Mouse (Mus musculus) forebrain, embryonic 12.5 days (tissue): Measurements from ENCODE around the gene Dgkg. TPM values are rescaled to one million over a fixed set of nuclear protein-coding genes. Genes with fewer than 3 reads are reported as not detected.

Experiments used
- ATAC-seq: fragments of 200-750 bp; cut with Nextera tagmentation; 2 replicates; pipeline ENCODE4 v1.8.0; 2017; ENCODE audit warnings: moderate TSS enrichment; ENCODE audit not compliant: low FRiP score
- H3K27ac ChIP-seq: fragments of 300-500 bp; sonication (generic); 2 replicates; pipeline ENCODE4 v1.5.1; 2016; ENCODE audit warnings: mild to moderate bottlenecking
- H3K27me3 ChIP-seq: fragments of 300-500 bp; sonication (generic); 2 replicates; pipeline ENCODE4 v1.6.1; 2016; ENCODE audit warnings: mild to moderate bottlenecking
- H3K36me3 ChIP-seq: fragments of 300-500 bp; sonication (generic); replicated peaks from 2 replicates; pipeline ENCODE4 v1.6.1; 2016; ENCODE audit warnings: mild to moderate bottlenecking
- H3K4me1 ChIP-seq: fragments of 300-500 bp; sonication (generic); 2 replicates; pipeline ENCODE4 v1.6.1; 2016
- H3K4me2 ChIP-seq: fragments of 300-500 bp; sonication (generic); 2 replicates; pipeline ENCODE4 v1.6.1; 2016; ENCODE audit warnings: mild to moderate bottlenecking, moderate library complexity
- H3K4me3 ChIP-seq: fragments of 300-500 bp; sonication (generic); replicated peaks from 2 replicates; pipeline ENCODE4 v1.5.1; 2016; ENCODE audit warnings: mild to moderate bottlenecking
- H3K9ac ChIP-seq: fragments of 300-500 bp; sonication (generic); 2 replicates; pipeline ENCODE4 v1.6.1; 2016; ENCODE audit warnings: mild to moderate bottlenecking
- H3K9me3 ChIP-seq: fragments of 300-500 bp; sonication (generic); 2 replicates; pipeline ENCODE4 v1.6.1; 2016
- WGBS: fragments of 180-500 bp; shearing (Covaris S2); methylation state at CpG from one replicate; pipeline ENCODE4 v1.1.7; 2016; 5-methylcytosine and 5-hydroxymethylcytosine counted together
- polyA plus RNA-seq: library from polyadenylated mRNA; unstranded; fragments of >200 nt; fragmentation: Nextera tagmentation; extraction: Ambion mirVana; gene quantifications from 2 replicates; pipeline ENCODE4 v1.2.1, GENCODE M21; 2016

Dgkg gene
- polyA plus RNA-seq, 1 experiment from 2014 or later: 0.17 TPM

DNA sequence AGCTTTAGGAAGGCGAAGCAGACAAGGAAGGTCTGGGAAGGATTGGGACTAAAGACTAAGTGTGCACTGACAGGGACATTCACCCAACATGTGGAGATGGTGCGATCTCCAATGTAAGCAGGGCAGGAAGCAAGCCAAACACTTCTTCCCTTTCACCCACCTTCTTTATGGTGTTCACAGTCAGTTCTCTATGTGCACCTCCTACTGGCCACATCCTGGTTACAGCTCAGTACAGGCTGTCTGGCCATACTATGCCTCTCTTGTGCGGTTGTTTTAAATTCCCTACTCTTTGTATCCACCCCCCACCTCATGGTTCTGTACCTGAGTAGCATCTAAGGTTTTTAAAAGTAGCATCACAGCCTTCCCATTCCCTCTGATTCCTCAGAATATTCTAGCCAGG lies 71.5 kb downstream of the Dgkg start:
- Histone ChIP-seq H3K27me3 (no peaks in the 10 kb centered on the region), H3K4me2 (no peak overlapping the region), H3K4me3 (no peak overlapping the region), H3K36me3 (no peaks in the 10 kb centered on the region), H3K27ac (no peak overlapping the region), H3K9me3 (no peaks in the 10 kb centered on the region), H3K4me1 (peaks cover 4% of the 10 kb centered on the region; the same call in 1 of the 2 replicates), H3K9ac (no peak overlapping the region)
- ATAC-seq: no peak
- WGBS: 88% methylated on average over 3 of the region's 3 CpGs

DNA sequence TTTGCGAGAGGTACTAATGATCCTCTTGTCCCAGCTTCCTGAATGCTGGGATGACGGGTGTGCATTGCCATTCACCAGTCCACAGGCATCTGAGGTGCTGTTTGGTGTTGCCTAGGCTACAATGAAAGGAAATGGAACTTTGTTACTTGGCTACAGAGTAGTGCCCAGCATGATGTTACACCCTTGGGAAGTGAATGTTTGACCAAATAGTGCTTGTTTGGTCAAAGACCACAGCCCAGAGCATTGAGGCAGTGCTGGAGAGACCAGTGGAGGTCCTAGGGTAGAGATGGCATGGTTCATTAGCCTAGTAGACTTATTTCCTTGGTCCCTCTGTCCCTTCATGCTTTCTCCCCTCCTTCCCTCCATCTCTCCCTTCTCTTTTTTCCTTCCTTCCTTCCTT lies 73.6 kb downstream of the Dgkg start:
- 42% methylated on average over 2 of the region's 2 CpGs for WGBS

DNA sequence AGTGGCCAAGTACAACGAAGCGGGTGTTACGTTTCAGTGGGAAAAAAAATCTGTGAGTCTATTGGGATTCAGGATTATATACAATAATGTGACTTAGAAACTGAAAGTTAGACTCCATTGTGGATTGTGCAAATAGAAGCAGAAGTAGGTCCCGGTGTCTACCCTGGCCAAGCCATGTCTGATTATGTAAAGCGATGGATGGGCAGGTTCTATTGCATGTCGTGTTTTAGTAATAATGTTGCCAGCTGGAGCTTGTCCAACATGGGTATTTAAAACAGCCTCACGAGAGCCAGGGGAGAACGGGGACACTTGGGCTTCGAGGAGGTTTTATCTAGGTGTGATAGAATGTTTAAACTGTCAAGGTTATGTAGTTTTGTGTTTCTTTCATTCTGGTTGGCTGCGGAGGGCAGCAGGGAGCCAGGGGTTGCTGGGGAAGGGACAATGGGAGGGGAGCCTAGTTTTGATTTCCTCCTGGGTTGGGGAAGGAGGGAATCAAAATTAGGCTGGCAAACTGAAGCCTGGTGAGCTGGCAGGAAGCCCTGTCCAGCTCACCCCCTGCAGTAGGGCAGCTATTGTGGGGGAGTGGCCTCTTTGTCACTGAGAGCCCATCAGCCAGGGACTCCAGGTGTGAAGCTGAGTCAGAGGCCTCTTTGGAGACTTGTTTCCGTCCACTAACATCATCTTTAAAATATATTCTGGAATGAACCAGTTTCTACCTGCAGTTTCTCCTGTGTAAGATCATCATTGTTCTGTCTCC lies 74.7 kb downstream of the Dgkg start:
- WGBS: 70% methylated on average over 11 of the region's 11 CpGs
- H3K36me3 ChIP-seq: no peaks in the 10 kb centered on the region
- no peak overlapping the region for H3K4me3 ChIP-seq
- H3K9ac ChIP-seq: no peak overlapping the region
- H3K27me3 ChIP-seq: no peaks in the 10 kb centered on the region
- no peak overlapping the region for H3K27ac ChIP-seq
- H3K4me2 ChIP-seq: no peak overlapping the region
- no peaks in the 10 kb centered on the region for H3K9me3 ChIP-seq
- peaks cover 4% of the 10 kb centered on the region; the same call in 1 of the 2 replicates for H3K4me1 ChIP-seq
- ATAC-seq: no peak

More for the DNA sequence above, 73.6 kb downstream of the Dgkg start:
- no peak for ATAC-seq
- Histone ChIP-seq H3K36me3 (no peaks in the 10 kb centered on the region), H3K4me2 (no peak overlapping the region), H3K27ac (no peak overlapping the region), H3K4me3 (no peak overlapping the region), H3K9ac (no peak overlapping the region), H3K4me1 (peaks cover 4% of the 10 kb centered on the region; the same call in 1 of the 2 replicates), H3K9me3 (no peaks in the 10 kb centered on the region), H3K27me3 (no peaks in the 10 kb centered on the region)

DNA sequence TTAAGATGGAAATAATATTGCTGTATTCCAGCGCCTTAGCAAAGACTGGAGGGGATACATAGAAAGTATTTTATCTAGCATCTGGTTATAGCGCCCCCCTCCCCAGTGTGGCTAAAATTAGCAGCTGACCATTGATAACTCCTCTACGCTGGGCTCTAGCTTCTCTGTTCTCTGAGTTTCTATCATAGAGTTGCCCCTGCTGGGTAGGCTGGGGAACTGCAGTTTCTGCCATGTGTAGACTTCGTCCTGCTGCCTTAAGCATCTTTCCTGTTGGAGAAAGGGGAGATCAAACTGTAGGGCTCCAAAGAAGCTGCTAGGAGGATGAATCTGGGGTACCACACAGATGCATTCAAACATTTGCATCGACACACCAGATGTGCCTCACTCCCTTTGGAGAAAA lies 76.9 kb downstream of the Dgkg start:
- ATAC-seq: no peak
- H3K9ac ChIP-seq: no peak overlapping the region
- no peak overlapping the region for H3K4me2 ChIP-seq
- no peak overlapping the region for H3K27ac ChIP-seq
- peaks cover 4% of the 10 kb centered on the region; the same call in 1 of the 2 replicates for H3K4me1 ChIP-seq
- no peaks in the 10 kb centered on the region for H3K36me3 ChIP-seq
- no peak overlapping the region for H3K4me3 ChIP-seq
- 43% methylated on average over 5 of the region's 5 CpGs for whole genome bisulfite sequencing
- no peaks in the 10 kb centered on the region for H3K27me3 ChIP-seq
- H3K9me3 ChIP-seq: no peaks in the 10 kb centered on the region

DNA sequence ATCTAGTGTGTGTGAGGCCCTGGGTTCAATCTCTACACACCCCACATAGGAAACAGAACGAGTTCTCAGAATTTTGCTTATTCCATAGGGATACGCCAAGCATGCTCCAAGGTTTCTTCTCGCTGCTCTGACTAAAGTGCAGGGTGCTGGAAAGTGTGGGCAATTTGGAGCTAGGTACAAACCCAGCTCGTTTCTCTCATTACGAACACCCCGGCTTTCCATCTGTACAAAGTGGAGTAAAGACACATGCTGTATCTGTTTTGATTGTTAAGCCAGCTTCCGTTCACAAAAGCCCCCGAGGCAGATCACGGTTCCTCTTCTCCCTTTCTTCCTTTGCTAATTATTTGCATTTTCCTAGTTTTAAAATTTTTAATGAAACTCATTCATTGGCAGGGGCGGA lies 78.1 kb downstream of the Dgkg start:
- H3K27me3 ChIP-seq: 0 out of 2 replicates have a peak, but pooled peaks cover under 1% of the 10 kb centered on the region
- WGBS: 89% methylated on average over 10 of the region's 10 CpGs
- ATAC-seq: no peak
- H3K36me3 ChIP-seq: no peaks in the 10 kb centered on the region
- H3K9me3 ChIP-seq: no peaks in the 10 kb centered on the region
- no peak overlapping the region for H3K9ac ChIP-seq
- H3K4me3 ChIP-seq: no peak overlapping the region
- peaks cover 4% of the 10 kb centered on the region; the same call in 1 of the 2 replicates for H3K4me1 ChIP-seq
- no peak overlapping the region for H3K4me2 ChIP-seq
- H3K27ac ChIP-seq: no peak overlapping the region

DNA sequence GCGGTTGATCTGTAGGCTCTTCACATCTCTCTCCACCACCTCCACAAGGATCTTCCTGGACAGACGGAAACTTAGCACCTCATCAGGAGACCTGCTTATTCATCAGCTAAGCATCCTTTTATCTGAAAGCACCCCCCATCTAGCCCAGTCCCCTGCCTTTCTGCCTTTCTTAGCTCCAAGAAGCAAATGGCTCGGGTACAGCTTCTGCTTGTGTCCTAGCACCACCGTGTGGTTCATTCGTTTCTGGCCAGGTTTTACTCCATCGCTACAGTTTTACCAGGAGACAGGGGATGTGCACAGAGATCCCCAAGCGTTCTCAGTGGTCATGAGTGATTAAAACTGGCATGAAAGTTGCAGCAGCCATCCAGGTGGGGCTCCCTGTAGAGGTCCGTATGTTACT lies 79.4 kb downstream of the Dgkg start:
- 60% methylated on average over 8 of the region's 8 CpGs for WGBS
- no peak overlapping the region for H3K4me2 ChIP-seq

DNA sequence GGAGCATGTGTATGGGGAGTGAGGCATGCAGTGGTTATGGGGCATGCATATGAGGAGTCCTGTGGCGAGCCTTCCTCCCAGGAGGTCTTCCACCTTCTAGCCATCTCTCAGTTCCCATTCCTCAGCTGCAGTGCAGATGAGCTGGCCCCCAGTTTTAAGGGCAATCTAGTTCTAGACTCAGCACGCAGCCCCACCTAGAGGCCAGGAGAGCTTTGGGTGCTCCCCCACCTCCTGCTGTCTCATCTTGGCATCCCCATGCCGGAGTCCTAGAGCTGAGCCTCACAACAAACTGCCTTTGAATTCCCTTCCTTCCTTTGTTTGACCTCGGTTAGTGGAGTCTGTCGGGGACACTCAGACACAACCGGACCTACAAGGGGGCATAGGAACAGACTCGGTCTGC lies 82.9 kb downstream of the Dgkg start:
- Histone ChIP-seq H3K36me3 (no peaks in the 10 kb centered on the region), H3K4me3 (no peak overlapping the region), H3K4me1 (no peaks in the 10 kb centered on the region), H3K9me3 (no peaks in the 10 kb centered on the region), H3K27me3 (peaks cover 20% of the 10 kb centered on the region), H3K27ac (no peak overlapping the region), H3K9ac (no peak overlapping the region), H3K4me2 (no peak overlapping the region)
- WGBS: 73% methylated on average over 7 of the region's 7 CpGs
- no peak for ATAC-seq

More for the DNA sequence above, 79.4 kb downstream of the Dgkg start:
- no peak for ATAC-seq
- Histone ChIP-seq H3K4me1 (peaks cover 4% of the 10 kb centered on the region; the same call in 1 of the 2 replicates), H3K4me3 (no peak overlapping the region), H3K9me3 (no peaks in the 10 kb centered on the region), H3K36me3 (no peaks in the 10 kb centered on the region), H3K27me3 (peaks cover 10% of the 10 kb centered on the region), H3K9ac (no peak overlapping the region), H3K27ac (no peak overlapping the region)

DNA sequence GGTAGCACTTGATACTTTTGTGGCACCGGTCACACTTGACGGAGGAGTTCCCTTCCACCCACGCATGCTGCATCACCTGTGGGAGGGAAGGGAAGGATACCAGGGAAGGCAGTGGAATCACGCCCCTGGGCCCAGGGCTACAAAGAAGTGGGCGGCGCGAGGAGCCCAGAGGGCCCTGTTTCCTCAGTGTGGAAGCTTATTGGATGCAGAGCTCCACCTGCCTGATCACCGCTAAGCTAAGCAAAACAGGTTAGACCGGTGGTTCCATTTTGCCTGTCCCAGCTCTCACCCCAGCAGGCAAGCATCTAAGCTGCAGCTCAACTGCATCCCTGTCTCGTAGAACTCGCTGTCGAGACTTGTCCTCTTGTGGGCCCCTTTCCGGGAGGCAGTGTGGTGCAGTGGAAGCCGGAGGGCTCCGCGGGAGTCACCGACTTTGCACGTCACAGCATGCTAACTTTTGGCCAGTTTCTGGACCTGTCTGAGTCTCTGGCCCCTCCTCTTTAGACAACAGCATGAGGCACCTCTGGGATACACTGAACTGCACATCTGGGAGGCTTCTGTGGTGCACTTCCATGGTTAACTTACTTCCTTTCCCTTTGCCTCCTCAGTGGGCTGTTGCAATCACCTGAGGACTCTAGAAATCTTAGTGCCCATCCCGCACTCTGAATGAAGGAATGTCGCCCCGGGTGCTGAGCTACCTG lies 84.2 kb downstream of the Dgkg start:
- peaks cover 20% of the 10 kb centered on the region for H3K27me3 ChIP-seq
- ATAC-seq: no peak
- H3K9me3 ChIP-seq: no peaks in the 10 kb centered on the region
- no peaks in the 10 kb centered on the region for H3K36me3 ChIP-seq
- no peaks in the 10 kb centered on the region for H3K4me1 ChIP-seq
- H3K27ac ChIP-seq: no peak overlapping the region
- WGBS: 43% methylated on average over 21 of the region's 21 CpGs
- H3K9ac ChIP-seq: no peak overlapping the region
- H3K4me2 ChIP-seq: no peak overlapping the region
- no peak overlapping the region for H3K4me3 ChIP-seq

DNA sequence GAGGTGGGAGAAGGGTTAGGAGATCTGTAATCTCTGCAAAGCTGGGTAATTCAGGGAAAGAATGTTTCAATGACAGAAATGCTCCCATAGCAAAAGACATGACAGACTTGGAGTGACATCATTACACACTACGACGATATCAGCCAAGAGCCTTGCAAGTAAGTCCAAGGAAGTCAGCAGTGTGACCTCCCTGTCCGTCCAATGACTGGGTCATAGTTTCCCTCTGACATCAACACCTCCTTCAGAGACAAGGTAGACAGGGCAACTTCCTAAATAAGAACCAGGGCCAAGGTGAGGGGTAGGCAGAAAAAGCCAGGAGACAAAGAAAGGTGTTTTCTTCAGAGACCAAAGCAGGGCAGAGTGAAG lies 92.1 kb downstream of the Dgkg start:
- Histone ChIP-seq H3K27ac (no peak overlapping the region), H3K9me3 (no peaks in the 10 kb centered on the region), H3K9ac (no peak overlapping the region), H3K4me3 (no peak overlapping the region), H3K4me2 (no peak overlapping the region), H3K4me1 (no peaks in the 10 kb centered on the region), H3K27me3 (peaks cover 8% of the 10 kb centered on the region; the same call in 1 of the 2 replicates), H3K36me3 (no peaks in the 10 kb centered on the region)
- WGBS: 84% methylated on average over 3 of the region's 3 CpGs
- no peak for ATAC-seq

DNA sequence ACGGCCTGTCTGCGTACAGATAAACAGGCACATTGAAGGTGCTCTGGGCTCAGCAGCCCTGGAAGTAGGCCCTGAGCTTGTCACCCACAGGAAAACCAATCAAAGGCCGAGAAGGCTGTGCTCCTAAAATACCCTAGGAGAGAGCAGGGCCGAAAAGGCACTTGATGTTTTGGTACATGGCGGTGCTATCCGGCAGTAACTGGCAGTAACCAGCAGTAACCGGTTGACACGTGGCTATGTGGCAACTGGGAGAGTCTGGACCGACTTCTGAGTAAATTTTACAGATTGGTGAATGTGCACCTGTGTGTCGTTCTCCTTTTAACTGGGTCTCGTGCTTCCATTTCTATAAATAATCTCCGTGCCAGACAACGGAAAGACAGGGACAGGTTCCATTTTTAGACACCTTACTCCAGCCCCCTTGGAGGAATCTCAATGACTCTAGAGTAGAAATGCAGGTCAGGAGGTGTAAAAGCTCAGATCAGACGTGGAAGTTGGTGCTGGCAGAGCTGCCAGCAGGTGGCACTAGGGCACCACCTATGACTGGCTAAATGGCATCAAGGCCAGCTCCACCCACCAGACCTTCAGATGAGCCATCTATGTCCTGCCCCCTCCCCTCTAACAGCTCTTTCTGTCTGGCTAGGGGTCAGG lies 92.6 kb downstream of the Dgkg start:
- no peak overlapping the region for H3K4me3 ChIP-seq
- ATAC-seq: 0 out of 2 replicates have a peak, but pooled peaks have one; percentile 39
- H3K9ac ChIP-seq: no peak overlapping the region
- no peak overlapping the region for H3K27ac ChIP-seq
- no peaks in the 10 kb centered on the region for H3K4me1 ChIP-seq
- H3K27me3 ChIP-seq: peaks cover 14% of the 10 kb centered on the region; the same call in 1 of the 2 replicates
- no peak overlapping the region for H3K4me2 ChIP-seq
- H3K36me3 ChIP-seq: no peaks in the 10 kb centered on the region
- WGBS: 62% methylated on average over 14 of the region's 14 CpGs
- no peaks in the 10 kb centered on the region for H3K9me3 ChIP-seq

DNA sequence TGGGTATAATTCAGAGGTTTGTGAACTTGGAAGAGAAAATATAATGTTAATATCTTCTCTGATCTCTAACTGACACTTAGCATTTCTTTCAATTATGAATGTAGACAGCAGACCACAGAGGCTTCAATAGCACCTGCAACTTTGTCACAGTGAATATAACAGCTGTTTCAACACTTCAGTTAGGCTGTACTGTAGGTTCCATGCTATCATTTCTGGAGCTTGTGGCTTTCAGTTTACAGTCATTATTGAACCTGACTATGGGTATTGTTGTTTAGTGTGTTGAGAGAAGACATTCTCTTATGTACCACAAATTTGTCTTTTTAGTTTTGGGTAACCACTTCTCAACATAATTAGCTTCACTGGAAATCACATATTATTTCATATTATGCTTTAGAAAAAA lies 93.4 kb downstream of the Dgkg start:
- Histone ChIP-seq H3K9ac (no peak overlapping the region), H3K36me3 (no peaks in the 10 kb centered on the region), H3K27ac (no peak overlapping the region), H3K9me3 (no peaks in the 10 kb centered on the region), H3K27me3 (peaks cover 16% of the 10 kb centered on the region; the same call in 1 of the 2 replicates), H3K4me2 (no peak overlapping the region), H3K4me1 (no peaks in the 10 kb centered on the region), H3K4me3 (no peak overlapping the region)
- no peak for ATAC-seq

DNA sequence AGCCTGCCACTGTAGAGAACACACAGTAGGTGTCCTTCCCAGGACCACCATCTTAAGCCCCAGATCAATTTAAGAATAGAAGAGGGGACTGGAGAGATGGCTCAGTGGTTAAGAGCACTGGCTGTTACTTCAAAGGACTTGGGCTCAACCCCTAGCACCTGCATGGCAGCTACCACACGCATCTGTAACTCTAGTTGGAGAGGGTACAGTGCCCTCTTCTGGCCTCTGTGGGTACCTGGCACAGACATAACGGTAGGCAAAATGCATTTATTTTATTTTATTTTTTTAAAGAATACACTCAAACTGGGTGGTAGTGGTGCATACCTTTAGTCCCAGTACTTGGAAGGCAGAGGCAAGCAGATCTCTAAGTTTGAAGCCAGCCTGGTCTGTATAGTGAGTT lies 102.0 kb downstream of the Dgkg start:
- Histone ChIP-seq H3K9me3 (no peaks in the 10 kb centered on the region), H3K4me3 (no peak overlapping the region), H3K4me1 (no peaks in the 10 kb centered on the region), H3K27ac (no peak overlapping the region), H3K4me2 (no peak overlapping the region), H3K27me3 (peaks cover 32% of the 10 kb centered on the region; the same call in 1 of the 2 replicates), H3K36me3 (no peaks in the 10 kb centered on the region), H3K9ac (no peak overlapping the region)
- 15% methylated on average over 2 of the region's 2 CpGs for WGBS
- no peak for ATAC-seq
